Mouse (Mus musculus) myocyte (in vitro differentiated cells): ENCODE data around the gene Col13a1. TPM values are rescaled to one million over a fixed set of nuclear protein-coding genes. Genes with fewer than 3 reads are reported as not detected.

Experiments used
- H3K27me3 ChIP-seq: one replicate; pipeline ENCODE4 v1.6.1; 2011; ENCODE audit not compliant: control insufficient read depth, insufficient read depth, insufficient read length
- H3K36me3 ChIP-seq: one replicate; pipeline ENCODE4 v1.6.1; 2011; ENCODE audit not compliant: control insufficient read depth, insufficient read depth
- H3K4me2 ChIP-seq: one replicate; pipeline ENCODE4 v1.6.1; 2011; ENCODE audit warnings: low read depth, control low read depth
- H3K4me3 ChIP-seq: one replicate; pipeline ENCODE4 v1.5.1; 2011; ENCODE audit warnings: mild to moderate bottlenecking, control low read depth, moderate library complexity
- H3K79me2 ChIP-seq: one replicate; pipeline ENCODE4 v1.6.1; 2011; ENCODE audit not compliant: control insufficient read depth, insufficient read depth
- H3ac ChIP-seq: one replicate; pipeline ENCODE4 v1.6.1; 2011; ENCODE audit not compliant: control insufficient read depth, insufficient read length
- CEBPB ChIP-seq: IDR thresholded peaks from 2 replicates; pipeline ENCODE4 v1.6.1; 2011; ENCODE audit warnings: mild to moderate bottlenecking, moderate library complexity; ENCODE audit not compliant: poor library complexity, insufficient read depth, severe bottlenecking
- E2F4 ChIP-seq: IDR thresholded peaks from one replicate; pipeline ENCODE4 v1.6.1; 2011; ENCODE audit warnings: mild to moderate bottlenecking, control low read depth, moderate library complexity; ENCODE audit not compliant: insufficient read depth
- MAX ChIP-seq: IDR thresholded peaks from one replicate; pipeline ENCODE4 v1.6.1; 2011; ENCODE audit warnings: low read depth, mild to moderate bottlenecking, control low read depth
- MYOD1 ChIP-seq, 3 experiments: IDR thresholded peaks; one replicate each; pipeline ENCODE4 v1.6.1; 2011; ENCODE audit warnings: control low read depth in 2 of 3, low read depth in 2 of 3, mild to moderate bottlenecking in 2 of 3, moderate library complexity in 1 of 3; ENCODE audit not compliant: insufficient read length in 2 of 3, control insufficient read depth in 1 of 3
- MYOG ChIP-seq, 3 experiments: IDR thresholded peaks; one replicate each; pipeline ENCODE4 v1.6.1; 2011; ENCODE audit warnings: control low read depth in 2 of 3, low read depth in 2 of 3, mild to moderate bottlenecking in 2 of 3; ENCODE audit not compliant: insufficient read length in 2 of 3, control insufficient read depth in 1 of 3, insufficient read depth in 1 of 3
- POLR2A ChIP-seq: IDR thresholded peaks from one replicate; pipeline ENCODE4 v1.6.1; 2011; ENCODE audit warnings: low read depth, mild to moderate bottlenecking, control low read depth, moderate library complexity; ENCODE audit not compliant: insufficient read length
- POLR2AphosphoS2 ChIP-seq: IDR thresholded peaks from one replicate; pipeline ENCODE4 v1.6.1; 2011; ENCODE audit warnings: low read depth, control low read depth; ENCODE audit not compliant: insufficient read length
- REST ChIP-seq: IDR thresholded peaks from one replicate; pipeline ENCODE4 v1.6.1; 2011; ENCODE audit warnings: mild to moderate bottlenecking, control low read depth, moderate library complexity; ENCODE audit not compliant: insufficient read depth, insufficient read length
- SRF ChIP-seq: IDR thresholded peaks from one replicate; pipeline ENCODE4 v1.6.1; 2011; ENCODE audit warnings: low read depth; ENCODE audit not compliant: control insufficient read depth, insufficient read length
- TCF12 ChIP-seq: IDR thresholded peaks from one replicate; pipeline ENCODE4 v1.6.1; 2011; ENCODE audit warnings: mild to moderate bottlenecking, control low read depth; ENCODE audit not compliant: poor library complexity, insufficient read depth, severe bottlenecking
- TCF3 ChIP-seq: IDR thresholded peaks from one replicate; pipeline ENCODE4 v1.6.1; 2011; ENCODE audit warnings: low read depth, control low read depth; ENCODE audit not compliant: insufficient read length
- USF1 ChIP-seq: IDR thresholded peaks from one replicate; pipeline ENCODE4 v1.6.1; 2011; ENCODE audit warnings: low read depth, mild to moderate bottlenecking, control low read depth, moderate library complexity
- polyA plus RNA-seq: library from polyadenylated mRNA; unstranded; fragments of >200 nt; fragmentation: generic; extraction: Trizol; gene quantifications from one replicate; pipeline ENCODE4 v1.2.1, GENCODE M21; 2012; ENCODE audit warnings: missing spikeins

Gene Col13a1
- polyA plus RNA-seq, 1 experiment, result 0.13 TPM

GRCm38 (mm10) chr10:61795458-61795857 lies 183.4 kb downstream of the Col13a1 start:
- no peak overlapping the region for H3K4me3 ChIP-seq
- H3K4me2 ChIP-seq, result no peak overlapping the region
- no peak for TF ChIP-seq REST
- TF ChIP-seq TCF3, result no peak
- no peak for TF ChIP-seq POLR2AphosphoS2
- no peak for TF ChIP-seq E2F4
- no peak for TF ChIP-seq CEBPB
- TF ChIP-seq MYOG (IDR thresholded peaks at IDR 0.05; ENCODE audit: control insufficient read depth in 1 of 3, insufficient read depth in 1 of 3, insufficient read length in 2 of 3, low read depth in 2 of 3), result no peak
- no peak for TF ChIP-seq SRF
- TF ChIP-seq USF1, result no peak
- TF ChIP-seq MYOD1 (IDR thresholded peaks at IDR 0.05; ENCODE audit: control insufficient read depth in 1 of 3, insufficient read length in 2 of 3, low read depth in 2 of 3), result no peak
- no peak for TF ChIP-seq POLR2A
- no peak for TF ChIP-seq MAX
- H3K27me3 ChIP-seq, result no peaks in the 10 kb centered on the region
- H3K79me2 ChIP-seq, result no peaks in the 10 kb centered on the region
- no peak overlapping the region for H3ac ChIP-seq
- H3K36me3 ChIP-seq, result no peaks in the 10 kb centered on the region

- H3K36me3 ChIP-seq, result no peaks in the 10 kb centered on the region
- no peak overlapping the region for H3K4me3 ChIP-seq
- H3K4me2 ChIP-seq, result no peak overlapping the region
- no peaks in the 10 kb centered on the region for H3K27me3 ChIP-seq
- H3K79me2 ChIP-seq, result no peaks in the 10 kb centered on the region
- no peak overlapping the region for H3ac ChIP-seq
- TF ChIP-seq POLR2AphosphoS2 (no peak), USF1 (no peak), SRF (no peak), POLR2A (no peak), TCF3 (no peak), MAX (no peak), MYOD1 (IDR thresholded peaks at IDR 0.05; ENCODE audit: control insufficient read depth in 1 of 3, insufficient read length in 2 of 3, low read depth in 2 of 3) (no peak), REST (no peak)
Observed at GRCm38 (mm10) chr10:61794971-61795370, 183.9 kb downstream of the Col13a1 start.

GRCm38 (mm10) chr10:61793015-61793414 lies 185.9 kb downstream of the Col13a1 start:
- no peak overlapping the region for H3K4me2 ChIP-seq
- H3K27me3 ChIP-seq, result no peaks in the 10 kb centered on the region
- no peak overlapping the region for H3K4me3 ChIP-seq
- H3K79me2 ChIP-seq, result no peaks in the 10 kb centered on the region
- H3ac ChIP-seq, result no peak overlapping the region
- no peaks in the 10 kb centered on the region for H3K36me3 ChIP-seq
- TF ChIP-seq SRF (no peak), USF1 (no peak), CEBPB (no peak), POLR2AphosphoS2 (no peak), MYOD1 (IDR thresholded peaks at IDR 0.05; ENCODE audit: control insufficient read depth in 1 of 3, insufficient read length in 2 of 3, low read depth in 2 of 3) (no peak), TCF12 (no peak), MYOG (IDR thresholded peaks at IDR 0.05; ENCODE audit: control insufficient read depth in 1 of 3, insufficient read depth in 1 of 3, insufficient read length in 2 of 3, low read depth in 2 of 3) (no peak)

GRCm38 (mm10) chr10:61788499-61788898 lies 190.4 kb downstream of the Col13a1 start:
- no peaks in the 10 kb centered on the region for H3K36me3 ChIP-seq
- no peak for TF ChIP-seq REST
- no peak for TF ChIP-seq MAX
- no peak for TF ChIP-seq CEBPB
- no peak overlapping the region for H3K4me3 ChIP-seq
- H3ac ChIP-seq, result no peak overlapping the region
- no peak overlapping the region for H3K4me2 ChIP-seq
- H3K79me2 ChIP-seq, result no peaks in the 10 kb centered on the region
- H3K27me3 ChIP-seq, result peaks cover 4% of the 10 kb centered on the region

Other genes starting within 250 kb of the Col13a1 start
- 4.5 TPM for gene H2afy2, start 195.0 kb downstream of the Col13a1 start, polyA plus RNA-seq
- not detected for gene Neurog3, start 154.0 kb upstream of the Col13a1 start, polyA plus RNA-seq
- 3.3 TPM for gene Fam241b, start 164.8 kb upstream of the Col13a1 start, polyA plus RNA-seq